ENCODE assay signal across 17 mouse cellular contexts in the genomic region with DNA sequence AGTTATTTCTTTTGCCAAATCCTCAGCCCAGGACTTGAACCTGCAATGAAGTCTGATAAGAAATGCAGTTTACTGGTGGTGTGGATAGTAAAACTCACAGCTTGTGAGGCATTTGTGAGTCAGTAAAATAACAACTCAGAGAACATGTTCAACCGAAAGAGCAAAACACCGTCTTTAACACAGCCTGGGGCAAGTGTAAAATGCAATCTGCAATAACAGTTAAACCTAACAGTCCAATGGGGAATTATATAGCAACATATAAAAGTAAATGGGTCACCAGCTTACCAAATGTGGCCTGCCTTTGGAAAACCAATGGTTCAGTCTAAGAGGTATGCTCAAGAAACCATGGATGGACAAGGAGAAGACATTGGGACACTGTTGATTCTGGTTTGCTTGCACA.
"Had no signal": no experiment of that assay in that cellular context is flagged by ENCODE, and none has a peak within 500 bp of the region (broad histone marks: within the 10 kb centered on the region; RNA-seq: fewer than 3 reads in every experiment).

No protein-coding gene starts in this region.

- H3K4me3 ChIP-seq: neural tube, embryonic 12.5 days; neural tube, embryonic 13.5 days; neural tube, embryonic 15.5 days; stomach, embryonic 15.5 days had no signal

- H3K9me3 ChIP-seq: neural tube, embryonic 12.5 days; neural tube, embryonic 13.5 days; neural tube, embryonic 15.5 days; stomach, embryonic 15.5 days had no signal

- H3K36me3 ChIP-seq: neural tube, embryonic 12.5 days; neural tube, embryonic 13.5 days; neural tube, embryonic 15.5 days; stomach, embryonic 15.5 days had no signal

- H3K27ac ChIP-seq: neural tube, embryonic 12.5 days; neural tube, embryonic 13.5 days; neural tube, embryonic 15.5 days; stomach, embryonic 15.5 days; stomach, postnatal 0 days had no signal

- H3K9ac ChIP-seq: neural tube, embryonic 12.5 days; neural tube, embryonic 13.5 days; neural tube, embryonic 15.5 days; stomach, embryonic 15.5 days had no signal

- H3K27me3 ChIP-seq: neural tube, embryonic 12.5 days; neural tube, embryonic 13.5 days; neural tube, embryonic 15.5 days; stomach, embryonic 15.5 days had no signal

- DNase-seq: retina, postnatal 1 day; right cerebral cortex, adult 18-20 months; right cerebral cortex, postnatal 14 days; right cerebral cortex, postnatal 25 days; right cerebral cortex, postnatal 4 days; spleen, adult 18-20 months; thymus, adult 18-20 months; thymus, adult 2 months; thymus, postnatal 14 days; thymus, postnatal 25 days; thymus, postnatal 36 days; thymus, postnatal 4 days had no signal

- H3K4me1 ChIP-seq: neural tube, embryonic 12.5 days; neural tube, embryonic 13.5 days; neural tube, embryonic 15.5 days; stomach, embryonic 15.5 days had no signal

- H3K4me2 ChIP-seq: neural tube, embryonic 12.5 days; neural tube, embryonic 13.5 days; neural tube, embryonic 15.5 days; stomach, embryonic 15.5 days had no signal
